Mouse (Mus musculus) heart, embryonic 13.5 days (tissue): ENCODE results near the gene Tecta. TPM values are rescaled to one million over a fixed set of nuclear protein-coding genes. Genes with fewer than 3 reads are reported as not detected.

Experiments used
- ATAC-seq: fragments of 200-750 bp; cut with Nextera tagmentation; 2 replicates; pipeline ENCODE4 v1.8.0; 2017; ENCODE audit warnings: moderate TSS enrichment; ENCODE audit not compliant: insufficient number of reproducible peaks, low FRiP score, low TSS enrichment; ENCODE audit errors: extremely low read depth
- H3K27ac ChIP-seq: fragments of 300-500 bp; sonication (generic); replicated peaks from 2 replicates; pipeline ENCODE4 v1.5.1; 2015; ENCODE audit warnings: moderate library complexity, mild to moderate bottlenecking, inconsistent platforms
- H3K27me3 ChIP-seq: fragments of 300-500 bp; sonication (generic); replicated peaks from 2 replicates; pipeline ENCODE4 v1.6.1; 2015; ENCODE audit warnings: mild to moderate bottlenecking, inconsistent platforms
- H3K36me3 ChIP-seq: fragments of 300-500 bp; sonication (generic); 2 replicates; pipeline ENCODE4 v1.6.1; 2015; ENCODE audit warnings: mild to moderate bottlenecking, inconsistent platforms
- H3K4me1 ChIP-seq: fragments of 300-500 bp; sonication (generic); 2 replicates; pipeline ENCODE4 v1.6.1; 2015; ENCODE audit warnings: inconsistent platforms
- H3K4me2 ChIP-seq: fragments of 300-500 bp; sonication (generic); 2 replicates; pipeline ENCODE4 v1.6.1; 2015; ENCODE audit warnings: inconsistent platforms, mild to moderate bottlenecking, moderate library complexity
- H3K4me3 ChIP-seq: fragments of 300-500 bp; sonication (generic); 2 replicates; pipeline ENCODE4 v1.5.1; 2015; ENCODE audit warnings: moderate library complexity, mild to moderate bottlenecking, inconsistent platforms
- H3K9ac ChIP-seq: fragments of 300-500 bp; sonication (generic); 2 replicates; pipeline ENCODE4 v1.6.1; 2015; ENCODE audit warnings: inconsistent platforms, mild to moderate bottlenecking, moderate library complexity
- H3K9me3 ChIP-seq: fragments of 300-500 bp; sonication (generic); 2 replicates; pipeline ENCODE4 v1.6.1; 2016; ENCODE audit warnings: inconsistent platforms
- WGBS: fragments of 180-500 bp; shearing (Covaris S2); methylation state at CpG from one replicate; pipeline ENCODE4 v1.1.7; 2015; ENCODE audit warnings: mixed read lengths; 5-methylcytosine and 5-hydroxymethylcytosine counted together
- polyA plus RNA-seq: library from polyadenylated mRNA; unstranded; fragments of >200 nt; fragmentation: Nextera tagmentation; extraction: Ambion mirVana; gene quantifications from 2 replicates; pipeline ENCODE4 v1.2.1, GENCODE M21; 2015

Gene Tecta
- 0.19 and 0.51 TPM in 2 replicates for polyA plus RNA-seq

- H3K27ac ChIP-seq = no peak within 1 kb of the TSS
- no peaks in the 10 kb centered on the region for H3K9me3 ChIP-seq
- H3K27me3 ChIP-seq = peaks cover 19% of the 10 kb centered on the region
- peaks cover 12% of the 10 kb centered on the region for H3K4me1 ChIP-seq
- 65% methylated on average over 6 of the region's 6 CpGs for WGBS
- no peak for ATAC-seq
- no peak within 1 kb of the TSS for H3K9ac ChIP-seq
- no peak within 1 kb of the TSS for H3K4me2 ChIP-seq
- H3K4me3 ChIP-seq = no peak within 1 kb of the TSS
- H3K36me3 ChIP-seq = no peaks in the 10 kb centered on the region
Measured at GRCm38 (mm10) chr9:42399829-42400228, at the start of gene Tecta. Gene Tecta, minus strand, starts transcription at chr9:42399929.

GRCm38 (mm10) chr9:42449043-42449442 is 49.3 kb upstream of the Tecta start:
- 88% methylated on average over 6 of the region's 6 CpGs for WGBS
- Histone ChIP-seq H3K27ac (no peak overlapping the region), H3K36me3 (peaks cover 50% of the 10 kb centered on the region), H3K4me1 (no peaks in the 10 kb centered on the region), H3K27me3 (peaks cover 23% of the 10 kb centered on the region), H3K4me2 (no peak overlapping the region), H3K9ac (no peak overlapping the region), H3K9me3 (no peaks in the 10 kb centered on the region), H3K4me3 (no peak overlapping the region)
- no peak for ATAC-seq

GRCm38 (mm10) chr9:42442100-42442499 is 42.4 kb upstream of the Tecta start:
- Histone ChIP-seq H3K4me3 (no peak overlapping the region), H3K36me3 (peaks cover 65% of the 10 kb centered on the region), H3K4me2 (no peak overlapping the region), H3K9ac (no peak overlapping the region), H3K27me3 (no peaks in the 10 kb centered on the region), H3K4me1 (0 out of 2 replicates have a peak, but pooled peaks cover 4% of the 10 kb centered on the region), H3K27ac (no peak overlapping the region), H3K9me3 (no peaks in the 10 kb centered on the region)
- ATAC-seq = no peak
- WGBS = 86% methylated on average over 8 of the region's 8 CpGs

GRCm38 (mm10) chr9:42441234-42441633 is 41.5 kb upstream of the Tecta start:
- Histone ChIP-seq H3K27me3 (no peaks in the 10 kb centered on the region), H3K36me3 (peaks cover 74% of the 10 kb centered on the region), H3K4me2 (no peak overlapping the region), H3K9me3 (no peaks in the 10 kb centered on the region), H3K27ac (no peak overlapping the region), H3K4me1 (0 out of 2 replicates have a peak, but pooled peaks cover 4% of the 10 kb centered on the region), H3K4me3 (no peak overlapping the region), H3K9ac (no peak overlapping the region)
- ATAC-seq = no peak
- WGBS = 94% methylated on average over 2 of the region's 2 CpGs

- Histone ChIP-seq H3K4me3 (no peak overlapping the region), H3K4me2 (no peak overlapping the region), H3K9ac (no peak overlapping the region), H3K36me3 (peaks cover 75% of the 10 kb centered on the region), H3K9me3 (no peaks in the 10 kb centered on the region), H3K27me3 (no peaks in the 10 kb centered on the region), H3K27ac (no peak overlapping the region), H3K4me1 (0 out of 2 replicates have a peak, but pooled peaks cover 4% of the 10 kb centered on the region)
- WGBS = 54% methylated on average over 4 of the region's 4 CpGs
- no peak for ATAC-seq
Measured at GRCm38 (mm10) chr9:42439446-42439845, 39.7 kb upstream of the Tecta start.

GRCm38 (mm10) chr9:42432155-42432554 is 32.4 kb upstream of the Tecta start:
- H3K9ac ChIP-seq = no peak overlapping the region
- H3K4me1 ChIP-seq = no peaks in the 10 kb centered on the region
- ATAC-seq = no peak
- H3K4me2 ChIP-seq = no peak overlapping the region
- H3K36me3 ChIP-seq = peaks cover 49% of the 10 kb centered on the region
- H3K4me3 ChIP-seq = no peak overlapping the region
- 88% methylated on average over 2 of the region's 2 CpGs for WGBS
- H3K27ac ChIP-seq = no peak overlapping the region
- H3K9me3 ChIP-seq = no peaks in the 10 kb centered on the region
- no peaks in the 10 kb centered on the region for H3K27me3 ChIP-seq

- H3K36me3 ChIP-seq = peaks cover 45% of the 10 kb centered on the region
- no peak overlapping the region for H3K4me3 ChIP-seq
- H3K4me2 ChIP-seq = no peak overlapping the region
- no peak overlapping the region for H3K9ac ChIP-seq
- ATAC-seq = no peak
- H3K4me1 ChIP-seq = 0 out of 2 replicates have a peak, but pooled peaks cover 1% of the 10 kb centered on the region
- WGBS = 76% methylated on average over 2 of the region's 2 CpGs
- H3K27ac ChIP-seq = no peak overlapping the region
- no peaks in the 10 kb centered on the region for H3K9me3 ChIP-seq
- no peaks in the 10 kb centered on the region for H3K27me3 ChIP-seq
Measured at GRCm38 (mm10) chr9:42431606-42432005, 31.9 kb upstream of the Tecta start.

GRCm38 (mm10) chr9:42428060-42428924 is 28.6 kb upstream of the Tecta start:
- H3K4me3 ChIP-seq = no peak overlapping the region
- 66% methylated on average over 12 of the region's 12 CpGs for WGBS
- no peaks in the 10 kb centered on the region for H3K9me3 ChIP-seq
- 0 out of 2 replicates have a peak, but pooled peaks cover 3% of the 10 kb centered on the region for H3K4me1 ChIP-seq
- peaks cover 35% of the 10 kb centered on the region for H3K36me3 ChIP-seq
- no peaks in the 10 kb centered on the region for H3K27me3 ChIP-seq
- no peak overlapping the region for H3K4me2 ChIP-seq
- ATAC-seq = no peak
- no peak overlapping the region for H3K27ac ChIP-seq
- no peak overlapping the region for H3K9ac ChIP-seq

GRCm38 (mm10) chr9:42426661-42427358 is 27.1 kb upstream of the Tecta start:
- no peaks in the 10 kb centered on the region for H3K27me3 ChIP-seq
- peaks cover 42% of the 10 kb centered on the region for H3K36me3 ChIP-seq
- 54% methylated on average over 10 of the region's 10 CpGs for WGBS
- 0 out of 2 replicates have a peak, but pooled peaks cover 3% of the 10 kb centered on the region for H3K4me1 ChIP-seq
- no peak for ATAC-seq
- no peak overlapping the region for H3K27ac ChIP-seq
- H3K9me3 ChIP-seq = no peaks in the 10 kb centered on the region
- no peak overlapping the region for H3K4me3 ChIP-seq
- no peak overlapping the region for H3K4me2 ChIP-seq
- H3K9ac ChIP-seq = no peak overlapping the region

- 77% methylated on average over 2 of the region's 2 CpGs for WGBS
- ATAC-seq = no peak
- H3K27ac ChIP-seq = no peak overlapping the region
Measured at GRCm38 (mm10) chr9:42423649-42424048, 23.9 kb upstream of the Tecta start.

GRCm38 (mm10) chr9:42419687-42420086 is 20.0 kb upstream of the Tecta start:
- 44% methylated on average over 2 of the region's 2 CpGs for WGBS

More at GRCm38 (mm10) chr9:42423649-42424048, 23.9 kb upstream of the Tecta start:
- peaks cover 36% of the 10 kb centered on the region for H3K36me3 ChIP-seq
- H3K27me3 ChIP-seq = no peaks in the 10 kb centered on the region
- no peak overlapping the region for H3K4me2 ChIP-seq
- no peaks in the 10 kb centered on the region for H3K9me3 ChIP-seq
- no peak overlapping the region for H3K4me3 ChIP-seq
- H3K9ac ChIP-seq = no peak overlapping the region
- H3K4me1 ChIP-seq = 0 out of 2 replicates have a peak, but pooled peaks cover 3% of the 10 kb centered on the region

More at GRCm38 (mm10) chr9:42419687-42420086, 20.0 kb upstream of the Tecta start:
- Histone ChIP-seq H3K27ac (no peak overlapping the region), H3K4me1 (peaks cover 16% of the 10 kb centered on the region), H3K4me2 (no peak overlapping the region), H3K9me3 (no peaks in the 10 kb centered on the region), H3K27me3 (no peaks in the 10 kb centered on the region), H3K36me3 (peaks cover 29% of the 10 kb centered on the region), H3K4me3 (no peak overlapping the region), H3K9ac (no peak overlapping the region)
- ATAC-seq = no peak
